In the genomic region with DNA sequence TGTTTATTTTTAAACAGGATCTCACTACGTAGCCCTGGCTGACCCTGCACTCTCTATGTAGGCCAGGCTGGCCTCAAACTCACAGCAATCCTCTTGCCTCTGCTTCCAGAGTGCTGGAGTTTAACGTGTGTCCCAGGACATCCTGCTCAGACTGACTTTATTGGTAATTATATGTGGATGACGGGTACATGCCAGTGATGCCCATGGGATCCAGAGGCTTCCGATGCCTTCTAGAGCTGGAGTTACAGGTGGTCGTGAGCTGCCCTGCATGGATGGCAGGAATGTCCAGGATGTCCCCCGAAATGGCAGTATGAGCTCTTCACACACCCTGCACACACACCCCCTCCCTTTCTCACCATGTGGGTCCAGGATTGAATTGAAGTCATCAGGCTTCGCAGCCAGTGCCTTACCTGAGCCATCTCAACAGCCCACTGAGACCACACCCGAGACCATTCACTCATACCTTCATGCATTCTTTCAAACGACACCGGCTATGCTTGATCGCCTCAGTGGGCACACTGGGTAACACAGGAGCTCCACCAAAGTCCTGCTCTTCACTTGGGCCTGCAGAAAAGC, we compare ENCODE assay signal across 22 mouse cellular contexts.
"Had no signal": no experiment of that assay in that cellular context is flagged by ENCODE, and none has a peak within 500 bp of the region (broad histone marks: within the 10 kb centered on the region; RNA-seq: fewer than 3 reads in every experiment).

No protein-coding gene starts in this region.

- H3K4me3 ChIP-seq: limb, embryonic 12.5 days; limb, embryonic 15.5 days; liver, embryonic 12.5 days; liver, embryonic 15.5 days; lung, embryonic 15.5 days; megakaryocyte, embryonic 14.5 days; midbrain, embryonic 10.5 days; neural tube, embryonic 13.5 days had no signal

- ATAC-seq: liver, embryonic 12.5 days had no signal

- H3K9ac ChIP-seq: limb, embryonic 12.5 days; limb, embryonic 15.5 days; liver, embryonic 12.5 days; liver, embryonic 15.5 days; lung, embryonic 15.5 days; neural tube, embryonic 13.5 days had no signal

- DNase-seq: kidney, adult 18-20 months; kidney, adult 9 months; kidney, postnatal 14 days; kidney, postnatal 4 days; left cerebral cortex, postnatal 4 days; lung, adult 18-20 months; lung, postnatal 10 days; lung, postnatal 36 days; midbrain, embryonic 14.5 days; retina, postnatal 1 day; right cerebral cortex, postnatal 25 days; thymus, adult 18-20 months; thymus, postnatal 14 days; thymus, postnatal 4 days had no signal

- H3K9me3 ChIP-seq: limb, embryonic 12.5 days; limb, embryonic 15.5 days; liver, embryonic 12.5 days; liver, embryonic 15.5 days; lung, embryonic 15.5 days; megakaryocyte, embryonic 14.5 days; midbrain, embryonic 10.5 days; neural tube, embryonic 13.5 days had no signal

- H3K27me3 ChIP-seq: limb, embryonic 12.5 days; limb, embryonic 15.5 days; liver, embryonic 12.5 days; liver, embryonic 15.5 days; lung, embryonic 15.5 days; neural tube, embryonic 13.5 days had no signal

- H3K4me2 ChIP-seq: limb, embryonic 12.5 days; limb, embryonic 15.5 days; liver, embryonic 12.5 days; liver, embryonic 15.5 days; lung, embryonic 15.5 days; neural tube, embryonic 13.5 days had no signal

- H3K27ac ChIP-seq: limb, embryonic 12.5 days; limb, embryonic 15.5 days; liver, embryonic 12.5 days; liver, embryonic 15.5 days; lung, embryonic 15.5 days; midbrain, embryonic 10.5 days; neural tube, embryonic 13.5 days had no signal
